Mouse (Mus musculus): ENCODE results near the gene Mrnip. TPM values are rescaled to one million over a fixed set of nuclear protein-coding genes. Genes with fewer than 3 reads are reported as not detected.

Mrnip gene
- polyA plus RNA-seq, 1 experiment from 2014 or later, result 20.0 TPM

- peak; percentile 96 for ATAC-seq (replicated peaks; ENCODE audit: low FRiP score)
- Histone ChIP-seq H3K9ac (peak overlapping the region; percentile 91), H3K27me3 (no peaks in the 10 kb centered on the region), H3K27ac (peak overlapping the region; percentile 99), H3K9me3 (replicated peaks) (no peaks in the 10 kb centered on the region), H3K4me3 (replicated peaks) (peak overlapping the region; percentile 88), H3K4me2 (peak overlapping the region; percentile 70), H3K4me1 (peaks cover 34% of the 10 kb centered on the region), H3K36me3 (peaks cover 29% of the 10 kb centered on the region)
- 0% methylated on average over 24 of the region's 24 CpGs for WGBS
These were observed 35.9 kb downstream of the Mrnip start for GRCm38 (mm10) chr11:50210101-50210504.

GRCm38 (mm10) chr11:50210505-50211151 lies 36.4 kb downstream of the Mrnip start, which contains the start of the genes Sqstm1 and Mgat4b:
TSS of gene Sqstm1 (minus strand) at chr11:50210827.
TSS of gene Mgat4b (plus strand) at chr11:50210890.
- no peaks in the 10 kb centered on the region for H3K27me3 ChIP-seq
- H3K36me3 ChIP-seq, result peaks cover 24% of the 10 kb centered on the region
- peak within 1 kb of the TSS; percentile 70 for H3K4me2 ChIP-seq
- WGBS, result under 1% methylated on average over 47 of the region's 48 CpGs
- peak within 1 kb of the TSS; percentile 91 for H3K9ac ChIP-seq
- peak within 1 kb of the TSS; percentile 88 for H3K4me3 ChIP-seq (replicated peaks)
- H3K4me1 ChIP-seq, result peaks cover 39% of the 10 kb centered on the region
- H3K27ac ChIP-seq, result peak within 1 kb of the TSS; percentile 99
- peak; percentile 76 for ATAC-seq (replicated peaks; ENCODE audit: low FRiP score)
- no peaks in the 10 kb centered on the region for H3K9me3 ChIP-seq (replicated peaks)

GRCm38 (mm10) chr11:50211322-50212059 lies 37.2 kb downstream of the Mrnip start:
- no peak; the same call in 1 of the 2 replicates for ATAC-seq (replicated peaks; ENCODE audit: low FRiP score)
- peaks cover 15% of the 10 kb centered on the region for H3K36me3 ChIP-seq
- peak overlapping the region; percentile 70 for H3K4me2 ChIP-seq
- peaks cover 48% of the 10 kb centered on the region for H3K4me1 ChIP-seq
- peak overlapping the region; percentile 88 for H3K4me3 ChIP-seq (replicated peaks)
- 96% methylated on average over 3 of the region's 3 CpGs for WGBS
- peak overlapping the region; percentile 99 for H3K27ac ChIP-seq
- peak overlapping the region; percentile 91 for H3K9ac ChIP-seq
- no peaks in the 10 kb centered on the region for H3K9me3 ChIP-seq (replicated peaks)
- H3K27me3 ChIP-seq, result no peaks in the 10 kb centered on the region

GRCm38 (mm10) chr11:50212060-50212739 lies 38.0 kb downstream of the Mrnip start:
- Histone ChIP-seq H3K27me3 (no peaks in the 10 kb centered on the region), H3K4me1 (peaks cover 55% of the 10 kb centered on the region), H3K4me3 (replicated peaks) (no peak overlapping the region), H3K27ac (0 out of 2 replicates have a peak overlapping the region, but pooled peaks have one; percentile 55), H3K9ac (no peak overlapping the region), H3K4me2 (no peak overlapping the region), H3K36me3 (peaks cover 8% of the 10 kb centered on the region), H3K9me3 (replicated peaks) (no peaks in the 10 kb centered on the region)
- ATAC-seq (replicated peaks; ENCODE audit: low FRiP score), result no peak
- WGBS, result 58% methylated on average over 3 of the region's 3 CpGs

GRCm38 (mm10) chr11:50212848-50213758 lies 38.9 kb downstream of the Mrnip start:
- Histone ChIP-seq H3K4me3 (replicated peaks) (no peak overlapping the region), H3K27ac (peak overlapping the region; percentile 55), H3K4me1 (peaks cover 62% of the 10 kb centered on the region), H3K9me3 (replicated peaks) (no peaks in the 10 kb centered on the region), H3K27me3 (no peaks in the 10 kb centered on the region), H3K36me3 (no peaks in the 10 kb centered on the region; the same call in 1 of the 2 replicates), H3K9ac (no peak overlapping the region), H3K4me2 (0 out of 2 replicates have a peak overlapping the region, but pooled peaks have one; percentile 1)
- 46% methylated on average over 11 of the region's 11 CpGs for WGBS
- 0 out of 2 replicates have a peak, but pooled peaks have one; percentile 1 for ATAC-seq (replicated peaks; ENCODE audit: low FRiP score)

- 95% methylated on average over 6 of the region's 6 CpGs for WGBS
- H3K27ac ChIP-seq, result no peak overlapping the region
These were observed 40.4 kb downstream of the Mrnip start for GRCm38 (mm10) chr11:50214631-50215030.

GRCm38 (mm10) chr11:50215633-50216032 lies 41.4 kb downstream of the Mrnip start:
- no peak overlapping the region for H3K4me3 ChIP-seq (replicated peaks)
- peaks cover 52% of the 10 kb centered on the region for H3K4me1 ChIP-seq
- H3K27me3 ChIP-seq, result no peaks in the 10 kb centered on the region
- WGBS, result 26% methylated on average over 9 of the region's 9 CpGs
- no peaks in the 10 kb centered on the region for H3K36me3 ChIP-seq
- no peaks in the 10 kb centered on the region for H3K9me3 ChIP-seq (replicated peaks)
- no peak overlapping the region for H3K9ac ChIP-seq
- no peak overlapping the region for H3K27ac ChIP-seq
- H3K4me2 ChIP-seq, result peak overlapping the region; percentile 35
- ATAC-seq (replicated peaks; ENCODE audit: low FRiP score), result no peak

More at GRCm38 (mm10) chr11:50214631-50215030, 40.4 kb downstream of the Mrnip start:
- no peaks in the 10 kb centered on the region for H3K9me3 ChIP-seq (replicated peaks)
- H3K27me3 ChIP-seq, result no peaks in the 10 kb centered on the region
- no peak overlapping the region for H3K4me2 ChIP-seq
- H3K9ac ChIP-seq, result no peak overlapping the region
- H3K4me3 ChIP-seq (replicated peaks), result no peak overlapping the region
- no peak for ATAC-seq (replicated peaks; ENCODE audit: low FRiP score)
- peaks cover 54% of the 10 kb centered on the region for H3K4me1 ChIP-seq
- H3K36me3 ChIP-seq, result no peaks in the 10 kb centered on the region

GRCm38 (mm10) chr11:50216724-50217366 lies 42.6 kb downstream of the Mrnip start:
- Histone ChIP-seq H3K27ac (no peak overlapping the region), H3K9me3 (replicated peaks) (no peaks in the 10 kb centered on the region), H3K27me3 (no peaks in the 10 kb centered on the region), H3K4me2 (no peak overlapping the region), H3K9ac (no peak overlapping the region), H3K36me3 (no peaks in the 10 kb centered on the region), H3K4me1 (peaks cover 45% of the 10 kb centered on the region), H3K4me3 (replicated peaks) (no peak overlapping the region)
- 81% methylated on average over 4 of the region's 4 CpGs for WGBS
- ATAC-seq (replicated peaks; ENCODE audit: low FRiP score), result no peak

- no peaks in the 10 kb centered on the region for H3K9me3 ChIP-seq (replicated peaks)
- H3K27ac ChIP-seq, result no peak overlapping the region
- H3K27me3 ChIP-seq, result no peaks in the 10 kb centered on the region
- no peak for ATAC-seq (replicated peaks; ENCODE audit: low FRiP score)
- H3K4me1 ChIP-seq, result peaks cover 39% of the 10 kb centered on the region
- H3K4me2 ChIP-seq, result no peak overlapping the region
- H3K4me3 ChIP-seq (replicated peaks), result no peak overlapping the region
- 58% methylated on average over 4 of the region's 4 CpGs for WGBS
- no peak overlapping the region for H3K9ac ChIP-seq
- H3K36me3 ChIP-seq, result no peaks in the 10 kb centered on the region
These were observed 43.6 kb downstream of the Mrnip start for GRCm38 (mm10) chr11:50217811-50218210.

GRCm38 (mm10) chr11:50219833-50220232 lies 45.6 kb downstream of the Mrnip start:
- H3K27ac ChIP-seq, result no peak overlapping the region
- H3K9ac ChIP-seq, result no peak overlapping the region
- no peaks in the 10 kb centered on the region for H3K36me3 ChIP-seq
- no peak overlapping the region for H3K4me2 ChIP-seq
- WGBS, result 50% methylated on average over 2 of the region's 2 CpGs
- H3K9me3 ChIP-seq (replicated peaks), result no peaks in the 10 kb centered on the region
- no peak for ATAC-seq (replicated peaks; ENCODE audit: low FRiP score)
- peaks cover 45% of the 10 kb centered on the region for H3K4me1 ChIP-seq
- no peaks in the 10 kb centered on the region for H3K27me3 ChIP-seq
- H3K4me3 ChIP-seq (replicated peaks), result no peak overlapping the region

All from kidney, embryonic 15.5 days (tissue).